Mouse (Mus musculus): ENCODE data around the gene Ube2l3. TPM values are rescaled to one million over a fixed set of nuclear protein-coding genes. Genes with fewer than 3 reads are reported as not detected.
A peak's percentile ranks its signal among the peaks of the same experiment; 100 is the strongest.

Ube2l3 gene
- 379 and 399 TPM in 2 replicates for polyA plus RNA-seq (2014; fragmentation: Nextera tagmentation; extraction: Ambion mirVana)

DNA sequence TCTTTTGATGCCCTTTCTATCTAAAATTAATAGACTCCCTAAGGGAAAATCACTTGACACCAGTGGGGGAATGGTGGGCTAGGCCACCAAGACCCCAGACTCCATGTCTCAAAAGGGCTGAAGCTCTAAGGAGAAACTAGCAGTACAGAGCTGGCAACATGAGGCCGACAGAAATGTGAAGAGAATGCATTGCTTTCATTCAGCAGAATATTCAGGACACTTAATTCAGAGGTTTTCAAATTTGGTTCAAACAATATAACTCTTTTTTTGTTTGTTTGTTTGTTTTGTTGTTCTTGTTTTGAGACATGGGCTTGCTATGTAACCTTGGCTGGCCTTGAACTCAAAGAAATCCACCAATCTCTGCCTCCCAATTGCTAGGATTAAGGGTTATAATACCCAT lies at the start of gene Ube2l3:
TSS of gene Ube2l3 (minus strand) at position 101 of the 400 bp plus-strand sequence.
- no peaks in the 10 kb centered on the region for H3K9me3 ChIP-seq (ENCODE audit: control insufficient read depth, low read length)
- H3K4me3 ChIP-seq (ENCODE audit: low read depth, low read length), result peak within 1 kb of the TSS; percentile 100
- DNase-seq (ENCODE audit: low spot score) (no peak), ATAC-seq (replicated peaks; ENCODE audit: low FRiP score) (no peak)
- peaks cover 5% of the 10 kb centered on the region; the same call in 1 of the 2 replicates for H3K4me1 ChIP-seq (replicated peaks; ENCODE audit: control insufficient read depth, insufficient read depth, low read length)
- no peak within 1 kb of the TSS for H3K27ac ChIP-seq (ENCODE audit: low read depth, low read length)
- H3K9ac ChIP-seq (ENCODE audit: low read length), result no peak within 1 kb of the TSS
- no peaks in the 10 kb centered on the region for H3K36me3 ChIP-seq (ENCODE audit: control insufficient read depth, insufficient read depth, low read length)
- H3K27me3 ChIP-seq (ENCODE audit: control insufficient read depth, insufficient read depth, low read length), result no peaks in the 10 kb centered on the region
- H3K4me2 ChIP-seq (ENCODE audit: low read depth, low read length, severe bottlenecking), result peak within 1 kb of the TSS; percentile 84; the same call in 1 of the 2 replicates
- WGBS, result 83% methylated on average over 1 of the region's 1 CpGs

DNA sequence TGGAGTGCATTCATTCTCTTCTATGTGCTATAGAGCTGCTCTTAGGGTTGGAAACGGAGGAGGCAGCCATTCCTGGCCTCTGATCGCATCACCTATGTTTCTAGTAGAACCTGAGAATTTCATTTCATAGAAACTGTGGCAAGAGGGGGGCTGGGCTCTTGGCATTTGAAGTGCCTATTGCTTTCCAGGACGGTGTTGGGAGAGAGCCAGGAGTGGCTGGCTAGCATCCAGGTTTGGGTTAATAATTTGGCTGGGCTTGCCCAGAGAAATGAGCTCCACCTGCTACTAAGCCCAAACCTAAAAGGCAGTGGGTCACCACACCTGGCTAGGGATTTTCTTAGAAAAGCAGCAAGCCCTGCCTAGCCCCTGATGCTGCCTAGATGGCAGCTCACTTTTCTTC lies 49.1 kb upstream of the Ube2l3 start:
- ATAC-seq (replicated peaks; ENCODE audit: low FRiP score) (no peak), DNase-seq (ENCODE audit: low spot score) (no peak)
- Histone ChIP-seq H3K9ac (ENCODE audit: low read length) (no peak overlapping the region), H3K4me1 (replicated peaks; ENCODE audit: control insufficient read depth, insufficient read depth, low read length) (peaks cover 15% of the 10 kb centered on the region; the same call in 1 of the 2 replicates), H3K9me3 (ENCODE audit: control insufficient read depth, low read length) (no peaks in the 10 kb centered on the region), H3K27ac (ENCODE audit: low read depth, low read length) (no peak overlapping the region), H3K4me2 (ENCODE audit: low read depth, low read length, severe bottlenecking) (no peak overlapping the region), H3K4me3 (ENCODE audit: low read depth, low read length) (no peak overlapping the region), H3K27me3 (ENCODE audit: control insufficient read depth, insufficient read depth, low read length) (no peaks in the 10 kb centered on the region), H3K36me3 (ENCODE audit: control insufficient read depth, insufficient read depth, low read length) (no peaks in the 10 kb centered on the region)
- 74% methylated on average over 3 of the region's 3 CpGs for WGBS

DNA sequence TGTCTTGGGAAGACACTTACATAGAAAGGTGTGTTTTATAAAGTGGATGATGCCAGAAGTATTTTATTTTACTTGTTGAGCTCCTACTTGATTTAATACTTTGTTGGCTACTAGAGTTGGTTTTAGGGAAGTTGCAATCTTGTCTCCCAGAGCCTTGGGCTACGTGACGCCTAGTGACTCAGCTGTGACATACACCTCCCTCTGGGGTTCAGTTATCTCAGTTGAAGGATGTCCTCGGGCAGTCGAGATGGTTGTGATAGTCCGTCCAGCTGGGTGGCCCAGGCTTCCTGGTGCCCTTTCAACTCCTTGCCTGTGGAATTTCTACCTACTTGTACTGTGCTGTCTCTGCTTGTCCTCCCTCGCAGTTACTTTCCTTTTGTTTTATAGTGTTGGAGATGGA lies 46.7 kb upstream of the Ube2l3 start:
- Histone ChIP-seq H3K9ac (ENCODE audit: low read length) (no peak overlapping the region), H3K27ac (ENCODE audit: low read depth, low read length) (no peak overlapping the region), H3K4me1 (replicated peaks; ENCODE audit: control insufficient read depth, insufficient read depth, low read length) (peaks cover 12% of the 10 kb centered on the region; the same call in 1 of the 2 replicates), H3K4me2 (ENCODE audit: low read depth, low read length, severe bottlenecking) (no peak overlapping the region), H3K36me3 (ENCODE audit: control insufficient read depth, insufficient read depth, low read length) (no peaks in the 10 kb centered on the region), H3K9me3 (ENCODE audit: control insufficient read depth, low read length) (no peaks in the 10 kb centered on the region), H3K4me3 (ENCODE audit: low read depth, low read length) (no peak overlapping the region), H3K27me3 (ENCODE audit: control insufficient read depth, insufficient read depth, low read length) (no peaks in the 10 kb centered on the region)
- no peak for DNase-seq (ENCODE audit: low spot score)
- WGBS, result 83% methylated on average over 6 of the region's 6 CpGs
- ATAC-seq (replicated peaks; ENCODE audit: low FRiP score), result no peak

DNA sequence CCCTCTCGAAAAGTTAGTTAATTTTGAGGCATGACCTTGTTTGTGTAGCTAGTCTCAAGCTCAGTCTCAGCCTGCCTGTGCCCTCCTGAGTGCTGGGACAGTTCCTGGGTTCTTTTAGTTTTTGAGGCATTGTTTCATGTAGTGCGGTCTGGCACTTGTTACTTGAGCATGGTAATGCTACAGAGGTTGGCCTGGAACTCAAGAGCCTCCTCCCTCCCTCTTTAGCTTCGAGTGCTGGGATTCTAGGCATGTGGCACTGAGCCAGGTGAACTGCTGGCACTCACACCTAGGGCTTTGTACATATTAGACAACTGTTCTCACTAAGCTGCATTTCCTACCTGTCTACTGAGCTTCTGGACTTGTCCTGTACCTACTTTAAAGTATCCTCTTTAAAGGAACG lies 45.3 kb upstream of the Ube2l3 start:
- no peak overlapping the region for H3K4me3 ChIP-seq (ENCODE audit: low read depth, low read length)

DNA sequence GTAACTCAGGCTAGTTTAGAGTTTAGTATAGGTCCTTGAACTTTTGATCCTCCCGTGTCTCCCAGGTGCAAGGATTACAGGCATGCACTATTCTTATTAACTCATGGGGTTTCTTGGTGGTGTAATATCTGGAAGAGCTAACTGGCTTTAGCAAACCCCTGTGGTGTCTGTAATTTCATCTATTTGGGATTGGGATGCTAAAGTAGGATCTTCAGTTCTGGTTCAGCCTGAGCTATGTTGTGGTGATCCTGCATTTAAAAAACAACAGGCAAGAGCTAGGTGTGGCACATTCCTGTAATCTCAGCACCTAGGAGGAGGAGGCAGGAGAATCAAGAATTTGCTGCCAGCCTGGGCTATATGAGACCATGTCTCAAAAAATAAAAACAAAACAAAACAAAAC lies 42.5 kb upstream of the Ube2l3 start:
- H3K4me3 ChIP-seq (ENCODE audit: low read depth, low read length), result no peak overlapping the region
- WGBS, result 86% methylated on average over 1 of the region's 1 CpGs
- no peaks in the 10 kb centered on the region for H3K9me3 ChIP-seq (ENCODE audit: control insufficient read depth, low read length)
- no peaks in the 10 kb centered on the region for H3K27me3 ChIP-seq (ENCODE audit: control insufficient read depth, insufficient read depth, low read length)
- H3K36me3 ChIP-seq (ENCODE audit: control insufficient read depth, insufficient read depth, low read length), result no peaks in the 10 kb centered on the region
- no peak overlapping the region for H3K4me2 ChIP-seq (ENCODE audit: low read depth, low read length, severe bottlenecking)
- H3K4me1 ChIP-seq (replicated peaks; ENCODE audit: control insufficient read depth, insufficient read depth, low read length), result no peaks in the 10 kb centered on the region
- ATAC-seq (replicated peaks; ENCODE audit: low FRiP score), result no peak
- no peak overlapping the region for H3K9ac ChIP-seq (ENCODE audit: low read length)
- DNase-seq (ENCODE audit: low spot score), result no peak
- no peak overlapping the region for H3K27ac ChIP-seq (ENCODE audit: low read depth, low read length)

More for the DNA sequence above, 45.3 kb upstream of the Ube2l3 start:
- H3K27ac ChIP-seq (ENCODE audit: low read depth, low read length), result no peak overlapping the region
- WGBS, result 78% methylated on average over 4 of the region's 4 CpGs
- ATAC-seq (replicated peaks; ENCODE audit: low FRiP score), result no peak
- no peak overlapping the region for H3K4me2 ChIP-seq (ENCODE audit: low read depth, low read length, severe bottlenecking)
- no peaks in the 10 kb centered on the region for H3K27me3 ChIP-seq (ENCODE audit: control insufficient read depth, insufficient read depth, low read length)
- H3K9me3 ChIP-seq (ENCODE audit: control insufficient read depth, low read length), result no peaks in the 10 kb centered on the region
- DNase-seq (ENCODE audit: low spot score), result no peak
- no peak overlapping the region for H3K9ac ChIP-seq (ENCODE audit: low read length)
- no peaks in the 10 kb centered on the region for H3K36me3 ChIP-seq (ENCODE audit: control insufficient read depth, insufficient read depth, low read length)
- 0 out of 2 replicates have a peak, but pooled peaks cover 4% of the 10 kb centered on the region for H3K4me1 ChIP-seq (replicated peaks; ENCODE audit: control insufficient read depth, insufficient read depth, low read length)

DNA sequence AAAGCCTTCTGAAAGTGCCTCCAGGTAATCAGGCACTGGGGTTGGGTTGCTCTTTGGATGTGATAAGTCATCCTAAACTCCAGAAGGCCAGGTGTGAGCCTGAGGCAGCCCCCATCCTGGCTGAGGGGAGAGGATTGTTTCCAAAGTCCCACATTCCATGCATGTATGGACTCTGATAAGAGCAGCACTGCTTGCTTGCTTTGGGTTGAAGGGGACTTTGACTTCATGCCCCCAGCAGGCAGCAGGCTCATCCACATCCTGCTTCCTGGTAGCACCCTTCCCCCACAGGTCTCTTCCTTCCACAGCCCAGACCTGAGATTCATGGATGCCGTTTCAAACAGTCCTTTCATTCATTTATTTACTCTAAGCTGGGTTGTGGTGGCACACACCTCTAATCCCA lies 41.3 kb upstream of the Ube2l3 start:
- no peak overlapping the region for H3K9ac ChIP-seq (ENCODE audit: low read length)
- 79% methylated on average over 1 of the region's 1 CpGs for WGBS
- DNase-seq (ENCODE audit: low spot score), result no peak
- no peaks in the 10 kb centered on the region for H3K9me3 ChIP-seq (ENCODE audit: control insufficient read depth, low read length)
- H3K4me1 ChIP-seq (replicated peaks; ENCODE audit: control insufficient read depth, insufficient read depth, low read length), result no peaks in the 10 kb centered on the region
- ATAC-seq (replicated peaks; ENCODE audit: low FRiP score), result no peak
- no peak overlapping the region for H3K27ac ChIP-seq (ENCODE audit: low read depth, low read length)
- no peak overlapping the region for H3K4me2 ChIP-seq (ENCODE audit: low read depth, low read length, severe bottlenecking)
- H3K4me3 ChIP-seq (ENCODE audit: low read depth, low read length), result no peak overlapping the region
- H3K27me3 ChIP-seq (ENCODE audit: control insufficient read depth, insufficient read depth, low read length), result no peaks in the 10 kb centered on the region
- no peaks in the 10 kb centered on the region for H3K36me3 ChIP-seq (ENCODE audit: control insufficient read depth, insufficient read depth, low read length)

DNA sequence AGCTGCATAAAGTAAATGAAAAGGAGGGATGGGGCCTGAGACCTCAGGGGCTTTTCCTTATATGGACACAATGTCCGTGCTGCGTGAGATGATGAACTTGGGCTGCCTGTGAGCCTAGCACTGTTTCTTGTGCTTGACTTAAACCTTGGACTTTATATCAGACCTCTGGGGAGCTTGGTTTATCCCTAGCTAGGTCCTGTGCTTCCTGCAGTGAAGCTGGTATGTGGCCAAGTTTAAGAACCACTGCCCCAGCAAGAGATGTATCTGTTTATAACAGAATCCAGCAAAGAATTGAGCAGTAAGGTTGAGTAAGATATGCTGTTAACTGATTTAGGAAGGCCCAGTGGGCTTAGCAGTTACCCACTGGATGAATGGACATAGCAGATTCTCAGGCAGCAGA lies 37.0 kb upstream of the Ube2l3 start:
- no peak overlapping the region for H3K4me2 ChIP-seq (ENCODE audit: low read depth, low read length, severe bottlenecking)
- no peak overlapping the region for H3K27ac ChIP-seq (ENCODE audit: low read depth, low read length)
- H3K4me3 ChIP-seq (ENCODE audit: low read depth, low read length), result no peak overlapping the region
- ATAC-seq (replicated peaks; ENCODE audit: low FRiP score) (no peak), DNase-seq (ENCODE audit: low spot score) (no peak)
- no peaks in the 10 kb centered on the region for H3K36me3 ChIP-seq (ENCODE audit: control insufficient read depth, insufficient read depth, low read length)
- no peaks in the 10 kb centered on the region for H3K27me3 ChIP-seq (ENCODE audit: control insufficient read depth, insufficient read depth, low read length)
- no peak overlapping the region for H3K9ac ChIP-seq (ENCODE audit: low read length)
- 81% methylated on average over 2 of the region's 2 CpGs for WGBS
- H3K4me1 ChIP-seq (replicated peaks; ENCODE audit: control insufficient read depth, insufficient read depth, low read length), result peaks cover 11% of the 10 kb centered on the region
- H3K9me3 ChIP-seq (ENCODE audit: control insufficient read depth, low read length), result no peaks in the 10 kb centered on the region

DNA sequence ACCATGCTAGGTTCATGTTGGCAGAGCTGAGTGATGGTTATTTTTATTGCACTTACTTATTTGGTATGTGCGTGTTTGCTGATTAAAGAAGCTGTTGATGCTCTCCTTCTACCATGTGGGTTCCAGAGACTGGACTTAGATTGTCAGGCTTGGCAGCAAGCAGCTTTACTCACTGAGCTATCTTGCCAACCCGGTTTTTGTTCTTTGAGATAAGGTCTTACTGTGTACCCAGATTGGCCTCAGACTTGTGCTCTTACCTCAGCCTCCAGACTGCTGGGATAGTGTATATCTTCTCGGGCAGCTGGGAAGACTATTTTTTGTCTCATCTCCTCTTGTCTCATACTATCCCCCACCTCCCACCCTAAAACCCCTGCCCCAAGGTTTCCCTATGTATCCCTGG lies 35.2 kb upstream of the Ube2l3 start:
- ATAC-seq (replicated peaks; ENCODE audit: low FRiP score), result no peak
- Histone ChIP-seq H3K9me3 (ENCODE audit: control insufficient read depth, low read length) (no peaks in the 10 kb centered on the region), H3K4me1 (replicated peaks; ENCODE audit: control insufficient read depth, insufficient read depth, low read length) (peaks cover 11% of the 10 kb centered on the region), H3K27me3 (ENCODE audit: control insufficient read depth, insufficient read depth, low read length) (no peaks in the 10 kb centered on the region), H3K4me2 (ENCODE audit: low read depth, low read length, severe bottlenecking) (no peak overlapping the region), H3K36me3 (ENCODE audit: control insufficient read depth, insufficient read depth, low read length) (no peaks in the 10 kb centered on the region), H3K4me3 (ENCODE audit: low read depth, low read length) (no peak overlapping the region), H3K9ac (ENCODE audit: low read length) (no peak overlapping the region), H3K27ac (ENCODE audit: low read depth, low read length) (no peak overlapping the region)
- 88% methylated on average over 3 of the region's 3 CpGs for WGBS
- DNase-seq (ENCODE audit: low spot score), result no peak

DNA sequence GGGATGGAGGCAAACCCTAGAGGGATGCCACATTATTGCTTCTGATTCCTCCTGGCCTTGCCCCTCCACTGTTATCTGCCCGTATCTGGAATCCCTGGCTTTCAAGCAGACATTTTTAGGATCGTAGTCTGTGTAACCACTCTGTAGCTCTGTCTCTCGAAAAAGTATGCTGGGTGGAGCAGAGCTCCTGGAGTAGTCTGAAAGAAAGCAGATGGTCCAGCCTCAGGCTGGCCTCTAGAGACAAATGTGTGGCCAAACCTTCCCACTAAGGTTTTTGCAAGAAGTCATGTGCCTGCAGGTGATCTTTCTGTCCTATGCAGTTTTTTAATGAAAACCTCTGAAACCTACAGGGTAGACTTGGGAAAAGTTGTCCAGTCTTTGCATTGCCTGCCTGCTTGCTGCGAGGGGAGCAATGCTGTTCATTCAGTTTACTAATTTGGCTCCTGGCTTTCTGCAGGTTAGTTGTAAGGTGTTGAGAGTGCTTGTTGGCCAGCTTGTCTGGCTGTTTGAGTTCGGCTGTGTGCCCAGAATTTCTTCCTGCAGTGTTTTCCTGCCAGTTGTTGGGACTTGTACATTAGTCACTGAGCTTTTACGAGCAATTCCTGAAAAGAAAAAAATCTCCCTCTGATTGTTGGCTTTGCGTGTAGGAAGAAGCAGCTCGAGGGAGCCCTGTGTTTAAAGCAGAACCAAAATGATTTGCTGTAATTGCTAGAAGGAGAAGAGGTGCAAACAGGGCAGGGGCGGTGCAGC lies 32.6 kb upstream of the Ube2l3 start:
- no peaks in the 10 kb centered on the region for H3K9me3 ChIP-seq (ENCODE audit: control insufficient read depth, low read length)
- WGBS, result 61% methylated on average over 9 of the region's 9 CpGs
- no peaks in the 10 kb centered on the region for H3K36me3 ChIP-seq (ENCODE audit: control insufficient read depth, insufficient read depth, low read length)
- no peak for DNase-seq (ENCODE audit: low spot score)
- peak overlapping the region; percentile 92 for H3K4me3 ChIP-seq (ENCODE audit: low read depth, low read length)
- no peaks in the 10 kb centered on the region for H3K27me3 ChIP-seq (ENCODE audit: control insufficient read depth, insufficient read depth, low read length)
- peak overlapping the region; percentile 91 for H3K9ac ChIP-seq (ENCODE audit: low read length)
- H3K27ac ChIP-seq (ENCODE audit: low read depth, low read length), result no peak overlapping the region
- peak overlapping the region; percentile 63 for H3K4me2 ChIP-seq (ENCODE audit: low read depth, low read length, severe bottlenecking)
- H3K4me1 ChIP-seq (replicated peaks; ENCODE audit: control insufficient read depth, insufficient read depth, low read length), result peaks cover 11% of the 10 kb centered on the region
- no peak for ATAC-seq (replicated peaks; ENCODE audit: low FRiP score)
